Mouse (Mus musculus) CH12.LX (cell line): Measurements from ENCODE around the gene Ntrk2.

Source experiments
- CHD2 ChIP-seq: IDR thresholded peaks from 2 replicates; pipeline ENCODE4 v1.6.1; 2011; ENCODE audit warnings: low read length, improper control_type of control experiment
- CTCF ChIP-seq, 2 experiments: IDR thresholded peaks in 1 of 2; conservative IDR thresholded peaks in 1 of 2; 2 replicates each; pipeline ENCODE4 v1.5.1; 2011 to 2012; ENCODE audit warnings: low read depth in 2 of 2, low read length in 2 of 2, improper control_type of control experiment in 1 of 2, inconsistent platforms in 1 of 2, mild to moderate bottlenecking in 1 of 2, moderate library complexity in 1 of 2
- ELF1 ChIP-seq: IDR thresholded peaks from 2 replicates; pipeline ENCODE4 v1.6.1; 2014; ENCODE audit warnings: low read depth, mild to moderate bottlenecking, inconsistent platforms, low read length, improper control_type of control experiment
- EP300 ChIP-seq: IDR thresholded peaks from 2 replicates; pipeline ENCODE4 v1.6.1; 2011; ENCODE audit warnings: low read length, improper control_type of control experiment
- GABPA ChIP-seq: IDR thresholded peaks from 2 replicates; pipeline ENCODE4 v1.6.1; 2012; ENCODE audit warnings: low read depth, low read length, improper control_type of control experiment, inconsistent platforms; ENCODE audit not compliant: insufficient replicate concordance
- KAT2A ChIP-seq: IDR thresholded peaks from 2 replicates; pipeline ENCODE4 v1.6.1; 2012; ENCODE audit warnings: low read length, improper control_type of control experiment, inconsistent platforms; ENCODE audit not compliant: insufficient replicate concordance
- MEF2A ChIP-seq: IDR thresholded peaks from 2 replicates; pipeline ENCODE4 v1.6.1; 2014; ENCODE audit warnings: low read depth, mild to moderate bottlenecking, inconsistent platforms, low read length, improper control_type of control experiment, borderline replicate concordance
- POLR2A ChIP-seq: IDR thresholded peaks from 2 replicates; pipeline ENCODE4 v1.6.1; 2011; ENCODE audit warnings: low read depth, mild to moderate bottlenecking, improper control_type of control experiment, low read length
- RAD21 ChIP-seq: IDR thresholded peaks from 2 replicates; pipeline ENCODE4 v1.6.1; 2011; ENCODE audit warnings: low read depth, mild to moderate bottlenecking, low read length, improper control_type of control experiment, moderate library complexity
- USF2 ChIP-seq: conservative IDR thresholded peaks from 2 replicates; pipeline ENCODE4 v1.6.1; 2011; ENCODE audit warnings: low read depth, low read length, improper control_type of control experiment
- ZC3H11A ChIP-seq: IDR thresholded peaks from 2 replicates; pipeline ENCODE4 v1.6.1; 2012; ENCODE audit warnings: low read depth, mild to moderate bottlenecking, inconsistent platforms, low read length, improper control_type of control experiment
- ZNF384 ChIP-seq: IDR thresholded peaks from 2 replicates; pipeline ENCODE4 v1.6.1; 2012; ENCODE audit warnings: low read depth, low read length, improper control_type of control experiment, inconsistent platforms

GRCm38 (mm10) chr13:59176485-59176884, 370.1 kb downstream of the Ntrk2 start:
- no peak for TF ChIP-seq CTCF (conservative IDR thresholded peaks at IDR 0.05 in 1 of 2, IDR thresholded peaks at IDR 0.05 in 1 of 2; ENCODE audit: low read depth in 2 of 2, low read length in 2 of 2)
- no peak for TF ChIP-seq ELF1
- no peak for TF ChIP-seq MEF2A
- TF ChIP-seq RAD21: no peak
- no peak for TF ChIP-seq ZC3H11A
- TF ChIP-seq EP300: no peak
- no peak for TF ChIP-seq KAT2A
- no peak for TF ChIP-seq GABPA
- TF ChIP-seq ZNF384: no peak
- no peak for TF ChIP-seq CHD2
- no peak for TF ChIP-seq POLR2A
- TF ChIP-seq USF2: no peak
